Mouse (Mus musculus) heart, adult 2 months (tissue): ENCODE data around the gene Snrnp25. TPM values are rescaled to one million over a fixed set of nuclear protein-coding genes. Genes with fewer than 3 reads are reported as not detected.
A peak's percentile ranks its signal among the peaks of the same experiment; 100 is the strongest.

Source experiments
- DNase-seq, 2 experiments: peaks; one replicate each; pipeline ENCODE4 v3.0.0; 2021
- H3K27ac ChIP-seq: fragments of 200-600 bp; 2 replicates; pipeline ENCODE4 v1.8.1; 2022
- H3K27me3 ChIP-seq: fragments of 200-500 bp; 2 replicates; pipeline ENCODE4 v1.6.1; 2012; ENCODE audit warnings: mild to moderate bottlenecking, low read length, inconsistent platforms, mixed read lengths; ENCODE audit not compliant: control insufficient read depth, insufficient read depth
- H3K36me3 ChIP-seq: fragments of 200-500 bp; 2 replicates; pipeline ENCODE4 v1.6.1; 2012; ENCODE audit warnings: low read length, inconsistent platforms; ENCODE audit not compliant: control insufficient read depth, insufficient read depth
- H3K4me1 ChIP-seq: fragments of 200-500 bp; 2 replicates; pipeline ENCODE4 v1.6.1; 2011; ENCODE audit warnings: low read length; ENCODE audit not compliant: control insufficient read depth, insufficient read depth
- H3K4me3 ChIP-seq: fragments of 200-600 bp; 2 replicates; pipeline ENCODE4 v1.8.1; 2022
- H3K79me2 ChIP-seq: fragments of 200-500 bp; replicated peaks from 2 replicates; pipeline ENCODE4 v1.6.1; 2012; ENCODE audit warnings: mild to moderate bottlenecking, inconsistent platforms, low read length, moderate library complexity, mixed read lengths; ENCODE audit not compliant: control insufficient read depth, insufficient read depth
- H3K9ac ChIP-seq: fragments of 200-500 bp; 2 replicates; pipeline ENCODE4 v1.6.1; 2012; ENCODE audit warnings: low read depth, mild to moderate bottlenecking, control low read depth, inconsistent platforms, low read length, mixed read lengths
- CTCF ChIP-seq: fragments of 200-600 bp; IDR thresholded peaks from 2 replicates; pipeline ENCODE4 v1.8.1; 2022; ENCODE audit warnings: antibody characterized with exemption, mild to moderate bottlenecking, moderate library complexity
- EP300 ChIP-seq: fragments of 200-500 bp; IDR thresholded peaks from 2 replicates; pipeline ENCODE4 v1.6.1; 2011; ENCODE audit warnings: low read depth, low read length, control low read depth; ENCODE audit not compliant: insufficient read depth
- POLR2A ChIP-seq: fragments of 200-500 bp; IDR thresholded peaks from 2 replicates; pipeline ENCODE4 v1.6.1; 2011; ENCODE audit warnings: mild to moderate bottlenecking, low read depth, low read length, control low read depth; ENCODE audit not compliant: insufficient read depth
- WGBS: fragments of 180-500 bp; shearing (Covaris S2); methylation state at CpG from one replicate; pipeline ENCODE4 v1.1.7; 2018; 5-methylcytosine and 5-hydroxymethylcytosine counted together
- intact Hi-C: fragments of 180-260 bp; cut with DNase I; formaldehyde crosslinking; loops from one replicate; pipeline ENCODE4 v1.15.1; 2025
- polyA plus RNA-seq: library from polyadenylated mRNA; depleted of rRNA; stranded (reverse); fragments of >200 nt; gene quantifications from 2 replicates; pipeline ENCODE4 v1.2.3, GENCODE M21; 2012
- total RNA-seq, 2 experiments: library from RNA; stranded (reverse); gene quantifications; 2 replicates each; pipeline ENCODE4 v1.2.3; 2021

The Snrnp25 gene
- total and polyA plus RNA-seq, 3 experiments: 10.0 to 13.3 (median 11.8) TPM

DNA sequence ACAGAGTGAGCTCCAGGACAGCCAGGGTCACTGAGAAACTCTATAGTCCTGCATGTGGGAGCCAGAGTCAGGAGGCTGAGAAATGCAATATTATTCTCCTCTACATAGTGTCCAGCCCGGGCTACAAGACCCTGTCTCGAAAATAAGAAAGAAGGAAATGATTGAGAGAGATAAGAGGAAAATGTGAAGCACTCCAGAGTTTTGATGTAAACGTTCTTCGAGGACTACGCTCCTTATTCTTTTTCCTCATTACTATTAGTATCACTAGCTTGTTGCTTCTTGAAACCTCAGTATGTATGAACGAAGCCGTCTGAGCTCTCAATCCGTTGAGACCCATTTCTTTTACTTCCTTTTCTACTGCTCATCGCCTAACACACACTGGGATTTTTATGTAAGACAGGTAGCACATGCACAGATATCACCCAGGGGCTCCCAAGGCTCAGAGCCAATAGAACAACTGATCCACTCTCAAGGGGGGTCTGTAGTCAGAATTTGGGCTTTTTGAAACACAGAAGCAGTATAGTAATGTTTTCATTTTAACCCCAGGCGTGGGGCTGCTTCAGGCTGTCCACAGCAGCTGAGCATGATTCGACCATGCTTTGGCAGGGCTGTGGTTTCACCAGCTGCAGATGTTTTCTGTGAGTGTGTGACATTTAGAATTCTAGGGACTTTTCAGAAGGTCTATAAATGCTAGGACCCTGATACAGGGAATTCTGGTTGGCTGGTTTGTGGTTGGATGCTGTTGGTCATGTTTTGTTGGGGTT is 3.1 kb upstream of the Snrnp25 start:
- H3K4me3 ChIP-seq: no peak overlapping the region
- no peak overlapping the region for H3K9ac ChIP-seq
- 58% methylated on average over 11 of the region's 11 CpGs for WGBS
- H3K27ac ChIP-seq: no peak overlapping the region
- no peaks in the 10 kb centered on the region for H3K4me1 ChIP-seq
- TF ChIP-seq CTCF: no peak
- intact Hi-C loops: no loop called here
- no peaks in the 10 kb centered on the region for H3K27me3 ChIP-seq
- H3K79me2 ChIP-seq: no peaks in the 10 kb centered on the region
- no peaks in the 10 kb centered on the region for H3K36me3 ChIP-seq
- no peak for DNase-seq

- H3K4me3 ChIP-seq: no peak overlapping the region
- intact Hi-C loops: loop anchor here (10.0 kb wide), 1 partner anchor 114 kb away; no protein-coding TSS in a partner anchor
- TF ChIP-seq CTCF (no peak), POLR2A (no peak), EP300 (no peak)
- no peak overlapping the region for H3K27ac ChIP-seq
- H3K27me3 ChIP-seq: no peaks in the 10 kb centered on the region
- H3K4me1 ChIP-seq: no peaks in the 10 kb centered on the region
- DNase-seq: no peak
- H3K79me2 ChIP-seq: no peaks in the 10 kb centered on the region
- no peak overlapping the region for H3K9ac ChIP-seq
- 91% methylated on average over 9 of the region's 9 CpGs for WGBS
- H3K36me3 ChIP-seq: no peaks in the 10 kb centered on the region
Observed at GRCm38 (mm10) chr11:32210623-32211022, 5.4 kb downstream of the Snrnp25 start.

DNA sequence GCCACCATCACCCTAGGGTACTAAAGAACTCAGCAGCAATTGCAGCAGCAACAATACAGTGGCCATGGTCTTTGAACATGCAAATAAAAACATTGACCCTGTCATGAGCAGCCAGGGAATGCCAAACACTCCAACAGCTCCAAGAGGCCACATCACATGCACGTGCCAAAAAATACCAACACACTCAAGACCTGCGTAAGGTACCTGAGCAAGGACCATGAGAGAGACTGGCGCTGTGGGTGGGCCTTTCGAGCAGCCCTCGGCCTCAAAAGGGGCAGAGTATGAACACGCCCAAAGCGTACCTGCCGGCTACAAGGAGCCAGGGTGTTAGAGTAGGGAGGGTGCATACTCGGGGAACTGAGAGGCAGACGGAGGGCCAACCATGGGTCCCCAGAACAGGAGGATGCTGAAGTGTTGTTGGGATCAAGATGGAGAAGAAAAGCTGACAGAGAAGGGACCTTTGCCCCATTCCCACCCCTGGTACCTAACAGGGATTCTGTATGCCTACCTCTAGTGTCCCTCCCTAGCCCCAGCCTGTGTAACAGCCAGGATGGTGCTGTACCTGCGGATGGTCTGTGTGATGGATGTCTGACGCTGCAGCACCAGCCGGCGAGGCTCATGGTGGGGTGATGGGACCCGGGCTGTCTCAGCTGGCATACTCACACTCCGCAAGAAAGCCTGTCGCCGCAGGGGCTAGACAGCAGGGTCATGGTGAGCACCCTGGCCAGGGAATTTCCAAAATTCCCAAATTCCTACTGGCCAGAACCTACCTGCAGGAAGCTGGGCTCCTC is 10.4 kb downstream of the Snrnp25 start:
- no peak for TF ChIP-seq EP300
- Histone ChIP-seq H3K36me3 (no peaks in the 10 kb centered on the region), H3K4me3 (no peak overlapping the region), H3K27ac (no peak overlapping the region), H3K4me1 (peaks cover 3% of the 10 kb centered on the region), H3K9ac (no peak overlapping the region), H3K79me2 (no peaks in the 10 kb centered on the region; the same call in none of the 2 replicates), H3K27me3 (no peaks in the 10 kb centered on the region)
- intact Hi-C loops: loop anchor here (1.0 to 10.0 kb wide), 2 partner anchors 8 to 109 kb away; no protein-coding TSS in a partner anchor
- 91% methylated on average over 18 of the region's 18 CpGs for WGBS
- DNase-seq: no peak

DNA sequence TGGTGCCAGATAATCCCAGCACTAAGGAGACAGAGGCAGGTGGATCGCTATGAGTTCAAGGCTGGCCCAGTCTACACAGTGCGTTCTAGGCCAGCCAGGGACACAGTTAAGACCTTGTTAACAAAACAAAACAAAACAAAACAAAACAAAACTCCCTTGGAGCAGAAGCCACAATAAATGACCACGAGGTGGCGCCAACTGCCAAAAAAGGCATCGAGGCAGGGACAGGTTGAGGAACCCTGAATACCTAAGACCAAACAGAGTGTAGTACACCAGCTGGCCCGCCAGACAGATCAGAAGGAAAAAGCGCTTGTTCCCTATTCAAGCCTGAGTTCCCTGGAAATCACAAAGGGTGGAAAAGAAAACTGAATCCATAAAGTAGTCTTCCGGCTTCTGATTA is 11.6 kb downstream of the Snrnp25 start:
- H3K27me3 ChIP-seq: no peaks in the 10 kb centered on the region
- H3K27ac ChIP-seq: no peak overlapping the region
- H3K4me3 ChIP-seq: no peak overlapping the region
- no peaks in the 10 kb centered on the region; the same call in none of the 2 replicates for H3K79me2 ChIP-seq
- intact Hi-C loops: loop anchor here (1.0 to 10.0 kb wide), 3 partner anchors 10 to 108 kb away; no protein-coding TSS in a partner anchor
- TF ChIP-seq CTCF: peak; percentile 86
- no peak for TF ChIP-seq POLR2A
- TF ChIP-seq EP300: 0 out of 2 replicates have a peak, but pooled peaks have one; percentile 66
- H3K36me3 ChIP-seq: no peaks in the 10 kb centered on the region
- peaks cover 3% of the 10 kb centered on the region for H3K4me1 ChIP-seq
- DNase-seq: peak; percentile 63 to 73
- H3K9ac ChIP-seq: no peak overlapping the region
- 26% methylated on average over 8 of the region's 8 CpGs for WGBS

- Histone ChIP-seq H3K4me1 (peaks cover 10% of the 10 kb centered on the region), H3K36me3 (no peaks in the 10 kb centered on the region), H3K4me3 (no peak overlapping the region), H3K27me3 (no peaks in the 10 kb centered on the region), H3K79me2 (no peaks in the 10 kb centered on the region; the same call in none of the 2 replicates), H3K27ac (peak overlapping the region; percentile 20), H3K9ac (no peak overlapping the region)
- intact Hi-C loops: loop anchor here (10.0 kb wide), 1 partner anchor 106 kb away; no protein-coding TSS in a partner anchor
- DNase-seq: no peak
- 49% methylated on average over 6 of the region's 6 CpGs for WGBS
- TF ChIP-seq CTCF: no peak
- TF ChIP-seq EP300: no peak
- no peak for TF ChIP-seq POLR2A
Observed at GRCm38 (mm10) chr11:32218501-32219050, 13.4 kb downstream of the Snrnp25 start.
